Mouse (Mus musculus) midbrain, embryonic 11.5 days (tissue): ENCODE results near the gene Rhox4c. TPM values are rescaled to one million over a fixed set of nuclear protein-coding genes. Genes with fewer than 3 reads are reported as not detected.
"Not testable (repeated sequence)": the region's sequence is repeated elsewhere in the genome, so short reads cannot be mapped to it uniquely, and the experiment has no call there.

Experiments used
- ATAC-seq: fragments of 200-750 bp; cut with Nextera tagmentation; 2 replicates; pipeline ENCODE4 v1.8.0; 2017; ENCODE audit warnings: moderate TSS enrichment, moderate library complexity; ENCODE audit not compliant: low FRiP score
- DNase-seq: peaks from one replicate; pipeline ENCODE4 v3.0.0; 2015; ENCODE audit warnings: low spot score; ENCODE audit errors: missing footprints
- H3K27ac ChIP-seq: fragments of 300-500 bp; sonication (generic); 2 replicates; pipeline ENCODE4 v1.5.1; 2014; ENCODE audit warnings: low read depth, low read length
- H3K27me3 ChIP-seq: fragments of 300-500 bp; sonication (generic); 2 replicates; pipeline ENCODE4 v1.6.1; 2014; ENCODE audit warnings: mild to moderate bottlenecking, low read length, moderate library complexity, mixed read lengths; ENCODE audit not compliant: control insufficient read depth, insufficient read depth
- H3K36me3 ChIP-seq: fragments of 300-500 bp; sonication (generic); 2 replicates; pipeline ENCODE4 v1.6.1; 2014; ENCODE audit warnings: mild to moderate bottlenecking, low read length, moderate library complexity, mixed read lengths; ENCODE audit not compliant: control insufficient read depth, insufficient read depth
- H3K4me1 ChIP-seq: fragments of 300-500 bp; sonication (generic); 2 replicates; pipeline ENCODE4 v1.6.1; 2014; ENCODE audit warnings: low read length; ENCODE audit not compliant: control insufficient read depth, insufficient read depth
- H3K4me2 ChIP-seq: fragments of 300-500 bp; sonication (generic); 2 replicates; pipeline ENCODE4 v1.6.1; 2014; ENCODE audit warnings: mild to moderate bottlenecking, moderate library complexity
- H3K4me3 ChIP-seq: fragments of 300-500 bp; sonication (generic); 2 replicates; pipeline ENCODE4 v1.5.1; 2014; ENCODE audit warnings: low read depth, low read length
- H3K9ac ChIP-seq: fragments of 300-500 bp; sonication (generic); 2 replicates; pipeline ENCODE4 v1.6.1; 2014; ENCODE audit warnings: low read length
- H3K9me3 ChIP-seq: fragments of 300-500 bp; sonication (generic); 2 replicates; pipeline ENCODE4 v1.6.1; 2016; ENCODE audit warnings: low read length; ENCODE audit not compliant: control insufficient read depth
- WGBS: fragments of 180-500 bp; shearing (Covaris S2); extraction: QIAGEN DNeasy Blood & Tissue Kit; methylation state at CpG from one replicate; pipeline ENCODE4 v1.1.7; 2014; 5-methylcytosine and 5-hydroxymethylcytosine counted together
- polyA plus RNA-seq: library from polyadenylated mRNA; unstranded; fragments of >200 nt; fragmentation: Nextera tagmentation; extraction: Ambion mirVana; gene quantifications from 2 replicates; pipeline ENCODE4 v1.2.1, GENCODE M21; 2014

The Rhox4c gene
- not detected in 2 replicates for polyA plus RNA-seq

- ATAC-seq, DNase-seq: not testable (repeated sequence)
Observed at GRCm38 (mm10) chrX:37480037-37480436, at the start of gene Rhox4c. Rhox4c (plus strand) TSS chrX:37480337.

GRCm38 (mm10) chrX:37432194-37432593, 47.9 kb upstream of the Rhox4c start, which contains the start of gene Rhox4b:
Rhox4b (plus strand) TSS chrX:37432494.
- 89% methylated on average over 14 of the region's 15 CpGs for WGBS
- not testable (repeated sequence) for DNase-seq, H3K9me3 ChIP-seq, H3K4me3 ChIP-seq, H3K27ac ChIP-seq, H3K4me2 ChIP-seq, H3K27me3 ChIP-seq, ATAC-seq, H3K4me1 ChIP-seq, H3K9ac ChIP-seq, H3K36me3 ChIP-seq

More at GRCm38 (mm10) chrX:37480037-37480436, at the start of gene Rhox4c:
- not testable (repeated sequence) for H3K27me3 ChIP-seq, H3K9me3 ChIP-seq, H3K27ac ChIP-seq, H3K4me3 ChIP-seq, H3K4me2 ChIP-seq, H3K36me3 ChIP-seq, H3K9ac ChIP-seq, H3K4me1 ChIP-seq
- 93% methylated on average over 14 of the region's 14 CpGs for WGBS

- H3K27me3 ChIP-seq, H3K9me3 ChIP-seq, ATAC-seq, H3K36me3 ChIP-seq, DNase-seq, H3K4me3 ChIP-seq, H3K4me2 ChIP-seq, H3K27ac ChIP-seq, H3K9ac ChIP-seq, H3K4me1 ChIP-seq: not testable (repeated sequence)
- WGBS, result 97% methylated on average over 7 of the region's 10 CpGs
Observed at GRCm38 (mm10) chrX:37453380-37453779, 26.8 kb upstream of the Rhox4c start, which contains the start of gene Rhox2c. Rhox2c (plus strand) TSS chrX:37453680.

GRCm38 (mm10) chrX:37458285-37458684, 21.9 kb upstream of the Rhox4c start, which contains the start of gene Rhox3c:
Rhox3c (plus strand) TSS chrX:37458585.
- not testable (repeated sequence) for H3K27ac ChIP-seq, H3K4me1 ChIP-seq, H3K27me3 ChIP-seq, DNase-seq, ATAC-seq, H3K9ac ChIP-seq, H3K36me3 ChIP-seq, H3K4me3 ChIP-seq, H3K4me2 ChIP-seq, H3K9me3 ChIP-seq
- 93% methylated on average over 3 of the region's 4 CpGs for WGBS

- H3K27ac ChIP-seq, H3K4me1 ChIP-seq, H3K27me3 ChIP-seq, H3K9ac ChIP-seq, H3K4me2 ChIP-seq, H3K36me3 ChIP-seq, DNase-seq, H3K4me3 ChIP-seq, H3K9me3 ChIP-seq, ATAC-seq: not testable (repeated sequence)
- 93% methylated on average over 16 of the region's 18 CpGs for WGBS
Observed at GRCm38 (mm10) chrX:37514059-37514458, 33.9 kb downstream of the Rhox4c start, which contains the start of gene Rhox4d. Rhox4d (plus strand) TSS chrX:37514359.

- H3K4me1 ChIP-seq, H3K36me3 ChIP-seq, H3K9me3 ChIP-seq, ATAC-seq, H3K4me2 ChIP-seq, H3K27ac ChIP-seq, DNase-seq, H3K9ac ChIP-seq, H3K4me3 ChIP-seq, H3K27me3 ChIP-seq: not testable (repeated sequence)
- WGBS, result 90% methylated on average over 2 of the region's 8 CpGs
Observed at GRCm38 (mm10) chrX:37530152-37530551, 50.0 kb downstream of the Rhox4c start, which contains the start of gene Rhox2e. Rhox2e (plus strand) TSS chrX:37530452.

Other genes starting within 250 kb of the Rhox4c start
- gene Rhox2a, start 235.4 kb upstream of the Rhox4c start, polyA plus RNA-seq, result 0.51 TPM in 1 of 2 replicates, not detected in the other
- gene Rhox3a, start 230.4 kb upstream of the Rhox4c start, polyA plus RNA-seq, result not detected in 2 replicates
- gene Rhox4a, start 215.0 kb upstream of the Rhox4c start, polyA plus RNA-seq, result not detected in 2 replicates
- gene Rhox3a2, start 100.3 kb upstream of the Rhox4c start, polyA plus RNA-seq, result not detected in 2 replicates
- gene Rhox4a2, start 89.5 kb upstream of the Rhox4c start, polyA plus RNA-seq, result 0.18 and 0.43 TPM in 2 replicates
- gene Rhox2b, start 68.3 kb upstream of the Rhox4c start, polyA plus RNA-seq, result 0.33 TPM in 1 of 2 replicates, not detected in the other
- 0.18 TPM in 1 of 2 replicates, not detected in the other for gene Rhox4b, start 47.8 kb upstream of the Rhox4c start, polyA plus RNA-seq
- 0.67 and 1.3 TPM in 2 replicates for gene Rhox2c, start 26.7 kb upstream of the Rhox4c start, polyA plus RNA-seq
- gene Rhox3c, start 21.8 kb upstream of the Rhox4c start, polyA plus RNA-seq, result not detected in 2 replicates
- not detected in 2 replicates for gene Rhox2d, start 13.1 kb downstream of the Rhox4c start, polyA plus RNA-seq
- gene Rhox4d, start 34.0 kb downstream of the Rhox4c start, polyA plus RNA-seq, result not detected in 2 replicates
- gene Rhox2e, start 50.1 kb downstream of the Rhox4c start, polyA plus RNA-seq, result not detected in 2 replicates
- not detected in 2 replicates for gene Rhox3e, start 61.7 kb downstream of the Rhox4c start, polyA plus RNA-seq
- not detected in 2 replicates for gene Rhox4e, start 77.1 kb downstream of the Rhox4c start, polyA plus RNA-seq
- 0.33 TPM in 1 of 2 replicates, not detected in the other for gene Rhox2f, start 91.1 kb downstream of the Rhox4c start, polyA plus RNA-seq
- gene Rhox3f, start 100.7 kb downstream of the Rhox4c start, polyA plus RNA-seq, result not detected in 2 replicates
- not detected in 2 replicates for gene Rhox4f, start 127.4 kb downstream of the Rhox4c start, polyA plus RNA-seq
- gene Rhox3g, start 148.3 kb downstream of the Rhox4c start, polyA plus RNA-seq, result not detected in 2 replicates
- not detected in 2 replicates for gene Rhox2g, start 163.1 kb downstream of the Rhox4c start, polyA plus RNA-seq
- 0.15 TPM in 1 of 2 replicates, not detected in the other for gene Rhox4g, start 171.0 kb downstream of the Rhox4c start, polyA plus RNA-seq
- gene Rhox3h, start 188.4 kb downstream of the Rhox4c start, polyA plus RNA-seq, result not detected in 2 replicates
- not detected in 2 replicates for gene Rhox2h, start 192.9 kb downstream of the Rhox4c start, polyA plus RNA-seq